Mouse (Mus musculus): ENCODE measurements at regions not wholly inside any gene's neighbourhood (a gene's known extent, or its start where the extent isn't known, plus 50 kb on each side); places are given as distances from the start of the nearest gene placed in this dataset.

GRCm38 (mm10) chr10:65114586-65114985 lies 1024.5 kb upstream of the Lrrtm3 start:
- no peak for DNase-seq (ENCODE audit: low spot score)
- Histone ChIP-seq H3K27ac (ENCODE audit: low read depth, low read length) (no peak overlapping the region), H3K9me3 (ENCODE audit: low read length) (no peaks in the 10 kb centered on the region), H3K36me3 (ENCODE audit: insufficient read depth, low read length) (no peaks in the 10 kb centered on the region), H3K4me3 (ENCODE audit: low read depth, low read length) (no peak overlapping the region), H3K9ac (replicated peaks; ENCODE audit: low read length, poor library complexity, severe bottlenecking) (no peak overlapping the region), H3K4me2 (ENCODE audit: low read depth, low read length, poor library complexity, severe bottlenecking) (no peak overlapping the region), H3K27me3 (ENCODE audit: insufficient read depth, low read length) (no peaks in the 10 kb centered on the region), H3K4me1 (ENCODE audit: insufficient read depth, low read length) (no peaks in the 10 kb centered on the region)
- TF ChIP-seq CTCF (IDR thresholded peaks at IDR 0.05), result no peak
- no peak for ATAC-seq (ENCODE audit: low FRiP score)

- no peaks in the 10 kb centered on the region for H3K4me1 ChIP-seq (ENCODE audit: insufficient read depth, low read length)
- H3K27ac ChIP-seq (ENCODE audit: low read depth, low read length), result no peak overlapping the region
- no peak overlapping the region for H3K9ac ChIP-seq (replicated peaks; ENCODE audit: low read length, poor library complexity, severe bottlenecking)
- no peak for DNase-seq (ENCODE audit: low spot score)
- no peaks in the 10 kb centered on the region for H3K36me3 ChIP-seq (ENCODE audit: insufficient read depth, low read length)
- H3K4me2 ChIP-seq (ENCODE audit: low read depth, low read length, poor library complexity, severe bottlenecking), result no peak overlapping the region
- 73% methylated on average over 5 of the region's 5 CpGs for WGBS
- no peak overlapping the region for H3K4me3 ChIP-seq (ENCODE audit: low read depth, low read length)
- no peaks in the 10 kb centered on the region for H3K9me3 ChIP-seq (ENCODE audit: low read length)
- ATAC-seq (ENCODE audit: low FRiP score), result no peak
- H3K27me3 ChIP-seq (ENCODE audit: insufficient read depth, low read length), result no peaks in the 10 kb centered on the region
- no peak for TF ChIP-seq CTCF (IDR thresholded peaks at IDR 0.05)
Observed at GRCm38 (mm10) chr10:65110729-65111128, 1020.7 kb upstream of the Lrrtm3 start.

- H3K4me3 ChIP-seq (ENCODE audit: low read depth, low read length), result no peak overlapping the region
- TF ChIP-seq CTCF (IDR thresholded peaks at IDR 0.05), result no peak
- DNase-seq (ENCODE audit: low spot score), result no peak
- no peaks in the 10 kb centered on the region for H3K4me1 ChIP-seq (ENCODE audit: insufficient read depth, low read length)
- no peak overlapping the region for H3K4me2 ChIP-seq (ENCODE audit: low read depth, low read length, poor library complexity, severe bottlenecking)
- 86% methylated on average over 2 of the region's 2 CpGs for WGBS
- no peaks in the 10 kb centered on the region for H3K27me3 ChIP-seq (ENCODE audit: insufficient read depth, low read length)
- no peak overlapping the region for H3K9ac ChIP-seq (replicated peaks; ENCODE audit: low read length, poor library complexity, severe bottlenecking)
- H3K36me3 ChIP-seq (ENCODE audit: insufficient read depth, low read length), result no peaks in the 10 kb centered on the region
- no peak overlapping the region for H3K27ac ChIP-seq (ENCODE audit: low read depth, low read length)
- no peaks in the 10 kb centered on the region for H3K9me3 ChIP-seq (ENCODE audit: low read length)
- no peak for ATAC-seq (ENCODE audit: low FRiP score)
Observed at GRCm38 (mm10) chr10:65107413-65107812, 1017.3 kb upstream of the Lrrtm3 start.

DNA sequence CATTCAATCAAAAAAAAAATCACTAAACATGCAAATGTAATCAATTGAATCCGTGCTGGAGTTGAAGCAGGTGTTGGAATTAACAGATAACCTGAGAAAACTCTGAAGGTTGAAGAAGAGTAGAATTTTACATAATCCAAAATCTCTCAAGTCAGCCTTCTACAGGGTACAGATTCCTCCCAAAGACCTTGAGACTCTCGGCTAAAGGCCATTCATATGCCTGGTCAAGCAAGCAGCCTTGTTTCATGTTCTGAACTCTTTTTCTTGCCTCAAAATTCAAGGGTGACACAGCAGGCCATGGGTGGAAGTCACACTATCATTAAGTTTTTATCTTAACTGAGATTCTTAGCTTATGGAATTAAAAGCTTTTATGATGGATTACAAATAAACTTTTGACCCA lies 994.4 kb upstream of the Lrrtm3 start:
- H3K27ac ChIP-seq (ENCODE audit: low read depth, low read length), result no peak overlapping the region
- no peaks in the 10 kb centered on the region for H3K9me3 ChIP-seq (ENCODE audit: low read length)
- H3K27me3 ChIP-seq (ENCODE audit: insufficient read depth, low read length), result no peaks in the 10 kb centered on the region
- ATAC-seq (ENCODE audit: low FRiP score), result no peak
- H3K4me3 ChIP-seq (ENCODE audit: low read depth, low read length), result no peak overlapping the region
- H3K4me2 ChIP-seq (ENCODE audit: low read depth, low read length, poor library complexity, severe bottlenecking), result no peak overlapping the region
- no peak overlapping the region for H3K9ac ChIP-seq (replicated peaks; ENCODE audit: low read length, poor library complexity, severe bottlenecking)
- whole genome bisulfite sequencing, result 70% methylated on average over 2 of the region's 2 CpGs
- no peak for TF ChIP-seq CTCF (IDR thresholded peaks at IDR 0.05)
- H3K4me1 ChIP-seq (ENCODE audit: insufficient read depth, low read length), result no peaks in the 10 kb centered on the region
- no peak for DNase-seq (ENCODE audit: low spot score)
- H3K36me3 ChIP-seq (ENCODE audit: insufficient read depth, low read length), result no peaks in the 10 kb centered on the region

DNA sequence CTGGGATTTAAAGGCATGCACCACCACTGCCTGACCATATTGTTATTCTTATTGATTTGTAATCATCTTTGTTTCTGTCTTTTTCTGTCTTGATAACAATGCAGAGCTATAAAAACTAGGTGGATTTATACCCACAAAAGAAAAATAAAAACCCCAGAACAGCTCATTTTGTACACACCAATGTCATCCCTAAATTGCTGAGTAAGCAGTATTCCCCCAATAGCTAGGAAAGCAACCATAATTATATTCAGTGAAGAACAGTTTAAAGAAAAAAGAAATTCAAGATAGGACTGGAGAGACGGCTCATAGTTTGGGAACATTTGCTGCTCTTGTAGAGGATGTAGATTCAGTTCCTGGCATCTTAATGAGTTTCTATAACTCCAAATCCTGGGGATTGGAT lies 991.6 kb upstream of the Lrrtm3 start:
- WGBS, result 91% methylated on average over 1 of the region's 1 CpGs
- H3K27me3 ChIP-seq (ENCODE audit: insufficient read depth, low read length), result no peaks in the 10 kb centered on the region
- no peaks in the 10 kb centered on the region for H3K9me3 ChIP-seq (ENCODE audit: low read length)
- no peaks in the 10 kb centered on the region for H3K36me3 ChIP-seq (ENCODE audit: insufficient read depth, low read length)
- H3K4me3 ChIP-seq (ENCODE audit: low read depth, low read length), result no peak overlapping the region
- no peak overlapping the region for H3K4me2 ChIP-seq (ENCODE audit: low read depth, low read length, poor library complexity, severe bottlenecking)
- no peaks in the 10 kb centered on the region for H3K4me1 ChIP-seq (ENCODE audit: insufficient read depth, low read length)
- no peak for ATAC-seq (ENCODE audit: low FRiP score)
- DNase-seq (ENCODE audit: low spot score), result no peak
- H3K27ac ChIP-seq (ENCODE audit: low read depth, low read length), result no peak overlapping the region
- TF ChIP-seq CTCF (IDR thresholded peaks at IDR 0.05), result no peak
- no peak overlapping the region for H3K9ac ChIP-seq (replicated peaks; ENCODE audit: low read length, poor library complexity, severe bottlenecking)

- Histone ChIP-seq H3K27me3 (ENCODE audit: insufficient read depth, low read length) (no peaks in the 10 kb centered on the region), H3K4me2 (ENCODE audit: low read depth, low read length, poor library complexity, severe bottlenecking) (no peak overlapping the region), H3K36me3 (ENCODE audit: insufficient read depth, low read length) (no peaks in the 10 kb centered on the region), H3K4me3 (ENCODE audit: low read depth, low read length) (no peak overlapping the region), H3K27ac (ENCODE audit: low read depth, low read length) (no peak overlapping the region), H3K9me3 (ENCODE audit: low read length) (no peaks in the 10 kb centered on the region), H3K9ac (replicated peaks; ENCODE audit: low read length, poor library complexity, severe bottlenecking) (no peak overlapping the region), H3K4me1 (ENCODE audit: insufficient read depth, low read length) (no peaks in the 10 kb centered on the region)
- peak; percentile 0 for DNase-seq (ENCODE audit: low spot score)
- TF ChIP-seq CTCF (IDR thresholded peaks at IDR 0.05), result no peak
- ATAC-seq (ENCODE audit: low FRiP score), result no peak
Observed at GRCm38 (mm10) chr10:65058086-65058485, 968.0 kb upstream of the Lrrtm3 start.

Measured in midbrain, postnatal 0 days (tissue).